Mouse (Mus musculus) heart, adult 8-10 months (tissue): Measurements from ENCODE around the gene Nek8. TPM values are rescaled to one million over a fixed set of nuclear protein-coding genes. Genes with fewer than 3 reads are reported as not detected.
"Not testable (repeated sequence)": the region's sequence is repeated elsewhere in the genome, so short reads cannot be mapped to it uniquely, and the experiment has no call there.

Experiments used
- DNase-seq: peaks from one replicate; pipeline ENCODE4 v3.0.0; 2022; ENCODE audit warnings: low spot score
- microRNA-seq: library from miRNA; unstranded; fragments of <30 nt; microRNA quantifications from one replicate; pipeline ENCODE4 v1.2.0, GENCODE M21; 2022
- total RNA-seq, 4 experiments: library from RNA; stranded (reverse); gene quantifications; 2 replicates each; pipeline ENCODE4 v1.2.4; 2022

The Nek8 gene
- total RNA-seq, 4 experiments from 2014 or later: 2.0 to 3.2 (median 2.3) TPM

DNA sequence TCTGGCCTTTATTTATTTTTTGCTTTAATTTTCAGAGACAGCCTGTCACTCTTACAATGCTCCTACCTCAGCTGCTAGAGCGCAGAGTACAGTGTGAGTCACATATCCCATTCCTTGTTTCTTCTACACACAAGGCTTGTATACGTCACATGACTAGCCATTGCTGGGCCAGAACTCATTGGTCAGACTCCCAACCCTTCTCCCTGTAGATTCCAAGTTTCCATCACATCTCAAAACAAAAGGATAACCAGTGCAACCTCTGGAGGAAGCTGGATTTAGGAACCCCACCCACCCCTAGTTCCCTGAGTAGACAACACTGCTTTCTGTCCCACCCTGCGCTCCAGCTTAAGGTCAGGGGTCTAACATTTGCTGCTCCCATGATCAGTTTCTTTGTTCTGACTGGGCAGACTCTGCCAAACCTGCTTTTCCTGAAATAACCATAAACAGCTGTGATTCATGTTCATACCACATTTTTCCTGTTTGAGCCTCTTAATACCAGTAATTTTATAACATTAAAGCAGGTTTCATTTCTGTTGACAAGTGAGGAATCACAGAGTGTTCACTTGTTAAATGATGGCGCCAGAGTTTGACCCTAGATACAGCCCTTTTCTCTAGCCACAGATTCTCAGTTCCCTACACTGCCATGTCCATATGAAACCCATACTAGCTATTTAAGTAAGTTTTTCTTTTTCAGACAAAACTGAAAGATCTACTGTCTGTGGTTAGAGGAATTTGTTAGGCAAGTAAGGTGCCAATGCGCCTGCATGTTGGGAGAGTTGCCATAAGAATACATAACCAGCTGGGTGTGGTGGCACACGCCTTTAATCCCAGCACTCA, 29.6 kb downstream of the Nek8 start:
- DNase-seq: no peak

DNA sequence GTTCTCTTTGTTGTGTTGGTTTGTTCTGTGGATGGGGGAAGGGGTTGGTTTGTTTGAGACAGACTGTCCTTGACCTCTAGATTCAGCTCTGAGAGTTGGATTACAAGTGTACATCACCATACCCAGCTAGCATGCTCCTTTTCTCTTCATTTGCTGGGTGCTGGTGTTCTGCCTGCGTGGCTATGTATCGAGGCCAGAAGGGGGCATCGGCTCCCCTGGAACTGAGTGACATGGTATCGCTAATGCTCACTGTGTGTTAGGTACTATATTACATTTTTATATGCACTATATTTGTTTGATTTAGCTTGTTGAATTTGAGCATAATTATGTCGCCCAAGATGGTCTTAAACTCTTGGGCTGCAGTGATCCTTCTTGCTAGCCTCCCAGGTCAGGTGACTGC, 30.3 kb downstream of the Nek8 start:
- DNase-seq: no peak

DNA sequence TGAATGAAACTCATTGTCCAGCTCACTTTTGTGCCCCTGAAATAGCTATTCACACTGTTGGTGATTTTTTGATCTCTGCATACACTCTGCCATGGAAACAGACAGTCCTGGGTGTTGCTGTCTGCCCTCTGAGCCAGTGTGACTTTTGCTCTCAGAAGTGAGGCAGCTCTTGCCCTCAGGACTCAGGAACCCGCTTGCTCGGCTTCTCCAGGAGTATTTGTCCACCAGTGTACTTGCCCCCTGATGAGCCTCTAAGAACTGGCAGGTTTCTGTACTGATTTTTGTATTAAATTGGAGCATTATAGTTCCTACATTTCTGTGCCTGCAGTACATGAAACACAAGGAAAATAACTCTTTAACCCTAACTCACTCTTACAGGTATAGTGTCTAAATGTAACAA, 33.0 kb downstream of the Nek8 start:
- no peak for DNase-seq

DNA sequence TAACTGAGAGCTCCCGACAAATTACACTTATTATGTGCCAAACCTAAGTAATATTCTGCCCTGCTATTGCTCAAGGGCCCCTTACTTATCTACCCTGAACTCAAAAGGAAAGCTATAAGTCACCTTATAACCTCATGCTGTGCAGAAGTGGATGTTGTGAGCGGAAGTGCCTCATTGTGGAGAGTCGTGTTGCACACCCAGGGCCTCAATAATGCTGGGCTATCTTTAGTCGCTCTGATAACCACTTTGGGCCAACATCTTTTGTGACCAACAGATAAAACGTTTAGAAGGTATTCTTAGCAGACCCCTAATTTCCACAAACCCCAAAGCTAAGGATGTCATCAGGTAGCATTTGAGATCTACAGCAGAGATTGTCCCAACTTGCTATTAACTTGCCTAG, 35.8 kb downstream of the Nek8 start:
- DNase-seq: no peak

DNA sequence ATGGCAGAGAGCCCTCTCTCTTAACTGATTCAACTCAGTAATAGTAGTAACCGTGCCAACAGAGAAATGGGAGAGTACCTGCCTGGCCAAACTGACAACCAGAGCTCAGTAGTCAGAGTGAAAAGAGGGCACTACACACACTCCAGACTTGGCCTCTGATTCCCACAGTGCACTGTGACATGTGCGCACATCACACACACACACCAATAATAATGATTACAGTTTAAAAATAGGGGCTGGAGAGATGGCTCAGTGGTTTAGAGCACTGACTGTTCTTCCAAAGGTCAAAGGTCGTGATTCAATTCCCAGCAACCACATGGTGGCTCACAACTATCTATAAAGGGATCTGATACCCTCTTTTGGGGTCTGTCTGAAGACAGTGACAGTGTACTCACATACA, 38.5 kb downstream of the Nek8 start:
- no peak for DNase-seq

DNA sequence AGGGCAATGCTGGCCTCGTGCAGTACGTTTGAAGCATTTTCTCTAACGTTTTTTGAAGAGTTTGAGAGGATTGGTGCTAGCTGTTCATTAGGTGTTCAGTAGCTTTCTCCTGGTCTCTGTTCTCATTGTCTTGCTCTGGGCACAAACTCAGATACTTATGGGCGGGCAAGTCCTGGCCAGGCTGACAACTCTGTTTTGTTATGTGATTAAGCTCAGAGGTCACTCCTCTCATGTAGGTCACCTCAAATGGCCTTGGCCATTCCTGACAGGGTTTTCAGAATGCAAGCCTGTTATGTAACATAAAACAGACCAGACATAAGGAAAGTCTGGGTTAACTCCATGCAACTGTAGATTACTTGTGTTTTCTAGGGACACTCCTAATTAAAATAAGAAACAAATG, 38.9 kb downstream of the Nek8 start:
- DNase-seq: no peak

DNA sequence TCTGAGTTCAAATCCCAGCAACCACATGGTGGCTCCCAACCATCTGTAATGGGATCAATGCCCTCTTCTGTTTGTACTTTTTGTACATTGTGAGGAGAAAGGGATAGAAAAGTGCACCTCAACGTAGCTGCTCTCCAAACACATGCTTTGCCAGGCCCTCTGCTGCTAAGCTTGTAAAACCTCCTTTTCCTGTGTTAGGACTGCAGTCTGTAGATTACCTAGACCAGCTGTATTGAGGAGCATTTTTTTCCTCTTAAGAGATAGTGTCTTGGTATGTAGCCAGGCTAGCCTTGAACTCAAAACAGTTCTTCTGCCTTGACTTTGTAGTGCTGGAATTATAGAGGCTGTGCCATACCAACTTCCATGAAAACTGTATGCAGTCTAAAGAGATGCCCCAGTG, 40.3 kb downstream of the Nek8 start:
- no peak for DNase-seq

DNA sequence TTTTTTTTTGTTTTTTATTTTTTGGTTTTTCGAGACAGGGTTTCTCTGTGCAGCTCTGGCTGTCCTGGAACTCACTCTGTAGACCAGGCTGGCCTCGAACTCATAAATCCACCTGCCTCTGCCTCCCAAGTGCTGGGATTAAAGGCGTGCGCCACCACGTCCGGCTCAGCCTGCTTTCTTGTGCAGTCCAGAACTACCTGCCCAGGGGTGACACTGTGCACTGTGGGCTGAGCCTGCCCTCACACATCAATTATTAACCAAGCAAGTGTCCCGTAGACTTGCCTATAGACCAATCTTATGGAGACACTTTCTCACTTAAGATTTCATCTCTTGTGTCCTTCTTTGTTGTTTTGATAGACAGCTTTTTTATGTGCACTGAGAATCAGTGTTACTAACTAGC, 41.2 kb downstream of the Nek8 start:
- DNase-seq: not testable (repeated sequence)

DNA sequence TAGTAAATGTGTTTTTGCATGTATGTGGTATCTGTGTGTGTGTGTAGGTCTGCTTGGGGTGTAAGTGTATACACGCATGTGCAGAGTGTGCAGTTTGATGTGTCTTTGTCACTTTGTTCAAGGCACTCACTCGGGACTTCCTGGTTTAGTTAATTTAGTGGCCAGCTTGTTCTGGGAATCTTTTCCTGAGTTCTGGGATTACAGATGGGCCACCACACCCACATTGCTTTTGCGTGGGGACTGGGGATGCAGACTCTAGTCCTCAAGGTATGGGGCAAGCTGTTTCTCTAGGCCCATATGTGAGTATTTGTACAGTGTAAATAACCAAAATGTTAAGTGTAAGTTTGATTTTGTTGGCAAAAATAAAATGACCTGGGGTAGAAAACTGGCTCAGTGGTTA, 42.1 kb downstream of the Nek8 start:
- no peak for DNase-seq

DNA sequence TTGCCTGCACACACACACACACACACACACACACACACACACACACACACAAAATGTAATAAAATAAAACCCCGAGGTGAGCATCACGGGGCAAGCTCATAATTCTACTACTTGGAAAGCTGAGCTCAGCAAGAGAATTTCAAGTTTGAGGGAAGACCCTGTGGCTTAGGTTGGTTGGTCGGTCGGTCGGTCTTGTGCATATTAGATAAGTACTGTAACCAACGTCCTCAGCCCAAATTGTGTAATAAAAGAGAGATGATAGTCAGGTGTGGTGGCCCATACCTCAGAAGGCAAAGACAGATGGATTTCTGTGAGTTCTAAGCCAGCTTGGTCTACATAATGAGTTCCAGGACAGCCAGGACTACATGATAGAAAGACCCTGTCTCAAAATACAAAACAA, 42.6 kb downstream of the Nek8 start:
- DNase-seq: no peak

DNA sequence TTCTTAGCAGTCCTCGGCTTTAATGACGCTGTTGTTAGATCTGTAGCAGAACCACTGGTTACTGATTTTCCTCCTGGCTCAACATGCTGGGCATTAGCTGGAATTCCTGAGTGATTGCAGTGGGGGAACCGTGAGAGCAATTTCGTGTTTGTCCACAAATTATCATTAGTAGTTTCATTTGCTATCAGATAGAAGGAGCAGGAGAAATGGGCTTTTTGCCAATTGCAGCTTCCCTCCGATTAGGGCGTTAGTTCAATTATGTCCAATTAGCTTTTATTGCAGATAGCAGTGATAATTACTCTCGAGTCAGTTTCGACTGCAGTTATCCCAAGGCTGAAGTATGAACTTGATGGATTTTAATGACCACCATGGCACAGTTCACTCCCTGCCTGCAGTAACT, 47.0 kb downstream of the Nek8 start:
- DNase-seq: no peak

DNA sequence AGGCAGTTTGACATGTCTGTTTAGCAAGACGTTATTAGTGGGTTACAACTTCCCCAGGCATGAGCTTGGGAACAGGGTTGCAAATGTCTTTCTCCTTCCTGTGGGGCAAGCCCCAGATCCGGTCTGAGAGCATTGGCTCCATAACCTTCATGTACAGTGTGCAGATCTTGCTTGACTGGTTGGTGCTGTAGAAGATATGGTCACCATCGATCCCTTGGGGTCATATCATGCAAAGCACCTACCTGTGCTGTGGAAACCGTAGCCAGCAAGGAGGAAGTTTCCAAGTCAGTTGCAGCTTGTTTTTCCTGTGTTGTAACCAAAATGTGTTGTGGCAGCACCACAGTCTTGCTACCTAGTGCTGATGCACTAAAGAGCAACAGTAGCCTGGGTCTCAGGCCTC, 49.7 kb downstream of the Nek8 start:
- no peak for DNase-seq

DNA sequence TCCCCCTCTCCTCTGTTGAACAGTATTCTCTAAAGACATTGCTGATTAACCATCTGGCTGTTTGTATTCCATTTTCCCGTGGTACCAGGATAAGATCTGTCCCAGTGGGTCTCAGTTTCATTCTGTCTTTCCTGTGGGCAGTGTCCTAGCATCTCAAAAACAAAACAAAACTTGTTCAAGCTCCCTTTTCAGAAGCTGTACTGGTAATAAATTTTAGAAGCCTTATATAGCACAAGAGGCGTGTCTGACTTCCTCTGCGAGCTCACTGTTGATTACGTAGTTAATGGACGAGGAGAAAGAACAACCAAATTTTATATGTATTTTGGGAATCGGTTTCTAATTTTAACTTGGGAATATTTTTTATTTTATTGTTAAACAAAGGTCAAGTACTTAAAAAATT, 50.8 kb downstream of the Nek8 start:
- no peak for DNase-seq

DNA sequence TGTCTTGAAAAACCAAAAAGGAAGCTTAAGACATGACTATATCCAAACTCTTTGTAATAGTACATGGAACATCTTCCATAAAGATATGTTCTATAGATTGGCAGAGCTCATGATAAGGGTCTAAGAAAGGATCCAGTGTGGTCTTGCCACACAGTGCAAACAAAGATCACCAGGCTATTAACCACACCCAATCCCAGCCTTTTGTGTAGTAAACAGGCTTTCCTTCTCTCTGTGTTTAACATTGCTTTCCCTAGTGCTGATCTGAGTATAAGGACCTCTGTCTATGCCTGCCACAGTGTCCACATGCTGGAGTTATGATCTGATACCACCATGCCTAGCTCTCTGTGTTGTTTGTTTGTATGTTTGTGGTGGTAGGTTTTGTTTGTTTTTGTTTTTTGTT, 52.7 kb downstream of the Nek8 start:
- no peak for DNase-seq

DNA sequence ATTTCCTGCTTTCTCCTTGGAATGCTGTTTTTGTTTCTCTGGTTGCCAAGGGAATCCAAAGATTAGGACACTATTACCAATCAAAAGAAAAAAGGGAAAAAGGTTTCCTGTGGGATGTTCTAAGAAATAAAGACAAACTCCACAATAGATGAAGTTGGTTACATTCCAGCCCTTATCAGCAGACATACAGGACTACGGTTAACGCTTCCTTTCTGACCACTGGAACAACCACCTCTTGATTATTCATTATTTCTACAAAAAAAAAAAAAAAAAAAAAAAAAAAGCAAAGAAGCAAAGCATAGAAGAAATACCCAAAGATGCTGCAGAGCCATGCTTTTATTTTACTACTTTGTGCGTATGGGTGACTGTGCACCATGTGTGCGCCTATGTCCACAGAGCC, 53.7 kb downstream of the Nek8 start:
- DNase-seq: no peak

DNA sequence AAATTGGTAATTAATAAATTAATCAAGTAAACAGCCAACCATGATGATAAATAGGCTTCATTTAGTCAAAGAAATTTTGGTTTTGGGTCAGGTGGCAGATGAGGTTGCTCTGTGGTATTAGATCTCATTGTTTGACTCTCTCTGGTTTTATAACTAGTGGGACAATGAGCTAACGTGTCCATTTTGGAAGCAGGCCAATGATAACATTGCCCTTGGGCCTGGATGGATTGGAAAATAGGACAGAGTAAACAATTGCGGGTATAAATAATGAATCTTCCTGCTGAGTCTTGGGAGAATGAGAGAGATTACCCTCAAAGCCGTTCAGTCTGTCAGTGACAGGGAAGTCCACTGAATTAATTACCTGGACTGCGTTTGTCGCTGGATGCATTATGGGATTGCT, 55.3 kb downstream of the Nek8 start:
- peak; percentile 63 for DNase-seq

DNA sequence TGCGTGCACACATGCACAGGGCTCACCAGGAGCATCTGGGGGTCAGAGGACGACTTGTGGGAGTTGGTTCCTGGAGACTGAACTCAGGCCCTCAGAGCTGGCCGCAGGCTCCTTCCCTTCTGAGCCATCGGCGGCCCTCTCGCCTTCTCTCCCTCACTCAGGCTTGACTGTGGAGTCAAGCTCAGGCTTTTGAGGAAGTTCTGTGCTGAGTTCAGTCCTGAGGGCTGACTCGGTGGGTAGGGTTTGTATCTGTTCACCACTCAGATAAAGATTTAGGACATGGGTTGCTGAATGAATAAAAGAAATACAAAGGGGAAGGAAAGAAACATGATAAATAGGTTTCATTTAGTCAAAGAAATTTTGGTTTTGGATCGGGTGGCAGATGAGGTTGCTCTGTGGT, 56.6 kb downstream of the Nek8 start:
- DNase-seq: no peak

DNA sequence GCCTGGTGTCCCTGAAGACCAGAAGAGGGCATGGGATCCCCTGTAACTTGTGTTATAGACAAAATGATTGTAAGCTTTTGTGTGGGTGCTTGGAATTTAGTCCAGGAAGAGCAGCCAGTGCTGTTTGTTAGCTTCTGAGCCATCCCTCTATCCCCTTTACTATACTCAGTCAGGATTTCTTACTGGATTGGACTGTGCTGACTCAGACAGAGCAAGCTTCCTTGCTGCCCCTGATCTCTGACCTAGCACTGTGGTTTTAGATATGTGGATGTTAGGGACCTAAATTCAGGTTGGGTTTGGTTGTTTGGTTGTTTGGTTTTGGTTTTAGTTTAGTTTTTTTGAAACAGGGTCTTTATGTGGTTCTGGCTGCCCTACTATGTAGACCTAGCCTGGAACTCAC, 58.0 kb downstream of the Nek8 start:
- DNase-seq: no peak

DNA sequence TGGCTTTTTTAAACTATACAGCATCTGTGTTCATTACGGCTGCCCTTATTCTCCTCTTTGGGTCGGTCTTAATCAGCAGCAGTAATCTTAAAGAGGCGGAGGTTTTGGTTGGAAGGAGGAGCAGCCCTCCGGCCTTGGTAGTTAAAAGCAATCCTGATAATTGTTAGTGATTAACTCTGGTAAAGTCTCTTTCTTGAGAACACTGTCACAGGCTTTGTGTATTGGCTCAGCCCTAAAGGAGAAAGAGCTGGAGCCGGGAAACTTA, 60.4 kb downstream of the Nek8 start:
- no peak for DNase-seq

Small RNAs within 50 kb of the gene (microRNA-seq; reads per million reads assigned to microRNA genes)
- 0.84 reads per million for gene Mir7653

Other genes with a start within 250 kb of the Nek8 start
- under 1 TPM; 0.19 to 0.84 (median 0.52) TPM for gene Sez6, start 245.9 kb downstream of the Nek8 start, total RNA-seq
- 10 to 100 TPM; 24.8 to 27.5 (median 26.0) TPM for gene Phf12, start 193.9 kb downstream of the Nek8 start, total RNA-seq
- gene Dhrs13, start 144.4 kb downstream of the Nek8 start, total RNA-seq: 1 to 10 TPM; 2.8 to 5.1 (median 4.2) TPM
- 10 to 100 TPM; 53.5 to 62.6 (median 56.4) TPM for gene Flot2, start 138.7 kb downstream of the Nek8 start, total RNA-seq
- 10 to 100 TPM; 25.9 to 31.5 (median 28.5) TPM for gene Eral1, start 96.3 kb downstream of the Nek8 start, total RNA-seq
- gene Fam222b, start 82.0 kb downstream of the Nek8 start, total RNA-seq: 10 to 100 TPM; 10.1 to 14.1 (median 12.5) TPM
- 1 to 10 TPM; 3.4 to 4.3 (median 3.7) TPM for gene Traf4, start 11.1 kb downstream of the Nek8 start, total RNA-seq
- 1 to 10 TPM; 2.9 to 7.1 (median 5.0) TPM for gene Tlcd1, start within 50 bp of the Nek8 start, total RNA-seq
- 100 to 1,000 TPM; 760 to 870 (median 833) TPM for gene Rpl23a, start 6.9 kb upstream of the Nek8 start, total RNA-seq
- 1 to 10 TPM; 6.8 to 8.7 (median 8.1) TPM for gene Rab34, start 11.8 kb upstream of the Nek8 start, total RNA-seq
- gene Proca1, start 16.7 kb upstream of the Nek8 start, total RNA-seq: 1 to 10 TPM in 2 of 4 experiments, under 1 TPM in 2; 0.62 to 1.6 (median 0.98) TPM
- gene Sdf2, start 69.1 kb upstream of the Nek8 start, total RNA-seq: 10 to 100 TPM; 49.8 to 58.7 (median 53.6) TPM
- 10 to 100 TPM; 32.6 to 33.8 (median 32.7) TPM for gene Supt6, start 69.3 kb upstream of the Nek8 start, total RNA-seq
- 100 to 1,000 TPM; 201 to 242 (median 210) TPM for gene 2610507B11Rik, start 85.1 kb upstream of the Nek8 start, total RNA-seq
- gene BC030499, start 114.2 kb upstream of the Nek8 start, total RNA-seq: 1 to 10 TPM in 1 of 4 experiments, under 1 TPM in 3; 0.38 to 1.3 (median 0.61) TPM
- under 1 TPM; 0.31 to 0.57 (median 0.46) TPM for gene Spag5, start 124.9 kb upstream of the Nek8 start, total RNA-seq
- 1 to 10 TPM in 3 of 4 experiments, under 1 TPM in 1; 0.75 to 1.8 (median 1.3) TPM for gene Aldoc, start 146.3 kb upstream of the Nek8 start, total RNA-seq
- 10 to 100 TPM; 24.6 to 27.1 (median 25.1) TPM for gene Pigs, start 151.7 kb upstream of the Nek8 start, total RNA-seq
- gene Unc119, start 166.8 kb upstream of the Nek8 start, total RNA-seq: 1 to 10 TPM; 3.5 to 6.8 (median 4.8) TPM
- gene Foxn1, start 209.9 kb upstream of the Nek8 start, total RNA-seq: not detected
- gene Slc13a2, start 245.5 kb upstream of the Nek8 start, total RNA-seq: not detected